Mouse (Mus musculus): ENCODE measurements at regions not wholly inside any gene's neighbourhood (a gene's known extent, or its start where the extent isn't known, plus 50 kb on each side); places are given as distances from the start of the nearest gene placed in this dataset.
A peak's percentile ranks its signal among the peaks of the same experiment; 100 is the strongest.

GRCm38 (mm10) chr11:109878931-109879330 is 51.1 kb upstream of the 1700012B07Rik start:
- peak in 1 of 2 experiments; percentile 39 for DNase-seq
